Mouse (Mus musculus): Measurements from ENCODE around the gene Cnksr1.

The Cnksr1 gene

DNA sequence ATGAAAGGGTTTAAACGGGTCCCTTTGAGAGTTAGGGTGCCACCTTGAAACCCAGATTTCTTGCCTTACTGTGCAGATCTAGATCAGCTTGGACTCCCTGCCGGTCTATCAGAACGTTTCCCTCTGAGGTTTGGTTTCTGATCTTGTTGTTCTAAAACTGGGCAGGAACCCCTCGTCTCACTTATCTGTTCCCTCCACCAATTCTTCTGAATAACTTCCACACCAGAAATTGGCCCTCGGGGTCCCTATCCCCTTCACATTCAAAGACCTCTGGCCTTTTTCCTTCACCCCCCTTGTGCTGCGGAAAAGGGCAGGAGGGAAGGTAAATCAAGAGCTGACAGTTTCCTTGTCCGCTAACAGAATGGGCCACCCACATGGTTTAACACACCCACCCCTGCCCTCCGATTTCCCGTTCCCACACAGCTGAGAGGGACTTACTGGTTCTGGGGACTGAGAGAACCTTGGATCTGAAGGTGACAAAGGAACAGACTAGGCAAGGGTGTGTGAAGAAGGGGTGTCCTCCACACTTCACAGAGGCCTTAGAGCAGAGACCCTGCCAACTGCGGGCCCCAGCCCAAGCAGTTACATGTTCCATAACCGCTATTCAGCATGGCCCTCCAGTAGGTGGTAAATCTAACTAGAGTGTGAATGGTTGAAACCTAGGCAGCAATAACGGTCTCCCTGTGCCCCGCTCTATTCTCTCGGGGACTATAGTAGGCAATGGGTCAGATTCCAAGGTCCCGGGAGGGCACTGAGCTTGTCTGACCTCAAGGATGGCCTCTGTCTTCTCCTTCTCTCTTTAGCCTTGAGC lies 14.9 kb upstream of the Cnksr1 start:
- DNase-seq = no peak

DNA sequence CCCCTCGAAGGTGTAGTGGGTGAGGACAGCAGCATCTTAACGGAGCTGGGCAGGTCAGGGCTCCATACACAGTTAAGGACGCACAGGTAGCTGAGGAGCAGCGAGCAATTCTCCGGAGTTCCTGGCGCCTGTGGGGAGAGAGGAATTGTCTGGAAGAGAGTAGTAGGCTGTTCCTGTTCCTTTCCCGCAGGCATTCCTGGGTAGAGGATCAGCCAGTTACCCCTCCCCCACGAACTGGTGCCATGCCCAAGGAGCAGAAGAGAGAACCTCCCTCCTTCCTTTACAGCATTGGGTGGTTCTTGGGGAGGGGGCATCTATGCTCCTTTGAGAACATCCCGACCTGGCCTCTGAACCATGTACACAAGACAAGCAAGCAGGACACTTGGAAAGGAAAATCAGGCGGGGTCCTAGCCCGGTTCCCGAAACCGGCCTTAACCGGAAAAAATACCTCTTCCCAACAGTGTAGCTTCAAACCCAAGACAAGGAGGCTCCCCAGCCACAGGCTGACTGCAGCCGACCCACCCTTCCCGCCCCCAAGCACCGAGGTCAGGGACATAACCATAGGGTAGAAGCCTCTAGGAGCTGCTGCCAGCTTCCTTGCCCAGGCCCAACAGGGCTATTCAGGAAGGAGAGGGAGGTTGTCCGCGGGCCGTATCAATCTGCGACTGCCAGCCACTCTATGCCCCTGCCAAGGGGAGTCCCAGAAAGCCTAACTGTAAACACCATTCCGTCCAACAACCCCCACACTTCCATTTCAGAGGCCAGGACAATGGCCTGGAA lies 14.1 kb upstream of the Cnksr1 start:
- no peak for DNase-seq

DNA sequence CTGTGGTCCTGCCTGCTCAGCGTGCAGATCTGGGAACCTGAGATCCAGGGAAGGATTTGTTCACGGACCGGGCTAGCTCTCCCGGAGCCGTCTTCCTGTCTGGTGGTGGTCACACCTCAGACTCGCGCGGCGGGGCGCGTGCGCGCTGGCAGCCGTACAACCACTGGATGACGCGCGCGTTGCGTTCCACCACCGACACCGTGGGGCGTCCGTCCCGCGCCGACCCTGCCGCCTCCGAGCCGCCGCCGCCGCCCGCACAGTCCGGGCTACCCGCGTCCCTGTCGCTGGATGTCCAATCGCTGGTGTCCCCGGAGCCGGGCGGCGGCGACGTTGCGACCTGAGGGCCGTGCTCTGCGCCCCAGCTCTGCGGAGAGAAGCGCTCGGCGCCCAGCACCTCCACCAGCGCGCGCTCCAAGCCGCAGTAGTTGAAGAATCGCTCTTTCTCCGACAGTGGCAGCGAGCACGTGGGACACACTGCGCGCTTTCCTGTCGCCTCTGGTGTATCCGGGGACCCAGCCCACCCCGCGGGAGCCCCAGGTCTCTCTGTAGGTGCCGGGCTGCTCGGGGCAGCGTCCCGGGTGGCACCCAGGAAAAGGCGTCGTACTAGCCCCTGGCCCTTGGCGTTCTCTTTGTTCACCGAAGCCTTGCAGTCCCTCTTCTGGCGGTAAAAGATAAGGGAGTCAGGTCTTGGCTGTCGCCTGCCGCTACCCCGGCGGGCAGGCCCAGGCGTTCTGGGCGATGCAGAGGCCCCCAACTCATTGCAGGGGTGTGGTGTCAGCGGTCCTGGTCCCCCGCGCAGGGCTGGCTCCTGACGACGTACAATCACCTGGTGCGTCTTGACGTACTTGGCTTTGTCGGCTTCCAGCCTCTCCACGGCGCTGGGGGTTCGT lies 13.3 kb upstream of the Cnksr1 start:
- DNase-seq = no peak

DNA sequence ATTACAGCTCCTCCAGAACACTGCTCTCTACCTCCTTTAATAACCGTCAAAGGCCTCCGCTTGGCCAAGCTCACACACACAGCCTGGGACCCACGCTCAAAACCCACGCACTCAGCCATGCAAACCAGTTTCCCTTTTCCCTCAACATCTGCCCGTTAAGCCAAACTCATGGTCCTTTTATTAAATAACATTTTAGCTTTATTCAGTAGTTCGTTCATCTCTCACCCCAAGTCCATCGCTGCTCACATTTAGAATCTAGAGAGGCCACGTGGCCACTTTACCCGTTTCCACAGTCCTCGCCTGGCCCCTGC lies 12.7 kb upstream of the Cnksr1 start:
- DNase-seq = no peak

DNA sequence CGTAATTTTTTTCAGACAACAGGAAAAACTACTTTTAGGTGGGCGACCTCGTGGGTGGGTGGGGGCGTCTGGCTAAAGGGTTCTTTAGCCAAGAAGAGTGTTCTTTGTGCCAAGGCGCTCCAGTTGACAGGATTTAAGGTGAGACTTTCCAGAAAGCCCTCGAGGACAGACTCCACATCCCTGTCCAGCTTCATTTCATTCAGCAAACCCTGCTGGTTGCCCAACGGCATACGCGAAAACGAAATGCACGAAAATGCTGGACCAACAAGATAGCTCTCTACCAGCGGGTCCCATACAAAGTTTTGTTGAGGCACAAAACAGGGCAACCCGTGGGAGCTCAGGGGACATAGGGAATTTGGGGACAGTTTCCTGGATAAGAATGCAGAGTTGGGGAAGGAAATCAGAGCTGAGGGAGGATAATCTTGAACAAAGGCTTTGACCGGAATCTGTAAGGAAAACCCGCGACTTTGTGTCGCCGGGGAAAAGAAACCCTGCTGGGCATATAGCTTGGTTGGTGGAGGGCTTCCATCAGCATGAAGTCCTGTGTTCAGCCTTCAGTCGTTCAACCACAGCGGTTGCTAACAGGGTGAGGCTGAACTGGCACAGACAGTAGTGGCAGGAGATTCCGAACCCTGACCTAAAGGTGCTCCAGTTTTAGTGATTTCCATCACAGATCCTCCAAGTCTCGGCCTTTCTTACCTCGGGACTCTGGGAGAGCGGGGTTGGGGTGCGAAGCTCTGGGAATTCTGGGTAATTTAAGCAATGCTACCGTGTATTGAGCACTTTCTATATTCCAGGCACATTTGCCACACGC lies 12.1 kb upstream of the Cnksr1 start:
- DNase-seq = no peak

DNA sequence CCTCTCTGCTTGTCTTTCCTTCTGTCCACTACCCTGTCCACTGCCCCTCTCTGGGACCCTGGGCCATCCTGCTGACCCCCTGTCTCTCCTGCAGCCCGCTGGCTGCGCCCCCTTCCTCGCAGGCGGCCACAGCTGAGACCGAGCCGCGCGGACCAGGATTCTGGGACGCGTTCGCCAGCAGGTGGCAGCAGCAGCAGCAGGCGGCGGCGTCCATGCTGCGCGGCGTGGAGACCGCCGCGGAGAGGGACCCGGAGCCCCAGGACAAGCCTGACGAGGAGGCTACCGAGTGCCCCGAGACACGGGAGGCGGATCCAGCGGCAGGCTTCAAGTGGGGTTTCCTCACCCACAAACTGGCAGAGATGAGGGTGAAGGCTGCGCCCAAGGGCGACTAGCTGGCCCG lies 11.5 kb upstream of the Cnksr1 start:
- peak; percentile 37 for DNase-seq

DNA sequence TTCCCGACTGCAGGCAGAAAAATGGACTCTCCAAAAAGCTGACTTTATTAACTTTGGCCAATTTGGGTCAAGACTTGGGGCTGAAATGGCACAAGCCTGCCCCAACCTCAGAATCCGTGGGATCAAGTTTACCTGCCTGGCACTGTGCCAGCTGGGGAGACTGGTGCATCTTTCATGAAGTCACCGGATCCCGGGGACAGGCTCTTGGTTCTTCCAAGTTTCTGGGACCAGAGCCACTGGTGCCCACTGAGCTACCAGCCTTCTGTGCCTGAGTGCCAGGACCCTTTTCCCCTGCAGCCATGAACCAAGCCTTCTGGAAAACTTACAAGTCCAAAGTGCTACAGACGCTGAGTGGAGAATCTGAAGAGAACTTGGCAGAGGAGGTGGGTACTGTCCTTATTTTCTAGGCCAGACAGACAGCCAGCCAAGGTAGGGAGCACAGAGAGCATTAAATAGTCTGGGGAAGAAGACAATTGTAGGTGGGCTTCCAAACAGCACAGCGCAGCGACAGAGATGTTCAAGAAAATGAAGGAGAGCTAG lies 8.6 kb upstream of the Cnksr1 start, which contains the start of gene Gm30191:
Gm30191 (plus strand) TSS at position 217 of the 540 bp plus-strand sequence.
- no peak for DNase-seq

DNA sequence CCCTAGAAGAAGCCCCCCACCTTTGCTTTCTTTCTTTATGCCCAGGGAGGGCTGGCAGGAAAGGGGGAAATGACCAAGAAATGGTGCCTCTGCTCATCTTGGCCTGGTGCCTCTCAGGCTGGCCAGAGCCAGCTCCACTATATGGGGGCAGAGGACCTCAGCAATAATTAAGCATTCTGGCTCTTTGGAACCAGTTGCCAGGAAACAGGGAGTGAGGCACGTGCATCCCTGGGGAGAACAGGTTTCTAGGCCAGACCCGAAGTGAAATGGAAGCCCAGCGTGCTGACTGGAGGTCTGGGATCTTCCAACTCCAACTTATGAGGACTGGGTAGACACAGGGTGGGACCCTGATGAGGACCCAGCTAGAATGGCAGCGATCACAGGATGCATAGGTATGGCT lies 8.1 kb upstream of the Cnksr1 start:
- no peak for DNase-seq

DNA sequence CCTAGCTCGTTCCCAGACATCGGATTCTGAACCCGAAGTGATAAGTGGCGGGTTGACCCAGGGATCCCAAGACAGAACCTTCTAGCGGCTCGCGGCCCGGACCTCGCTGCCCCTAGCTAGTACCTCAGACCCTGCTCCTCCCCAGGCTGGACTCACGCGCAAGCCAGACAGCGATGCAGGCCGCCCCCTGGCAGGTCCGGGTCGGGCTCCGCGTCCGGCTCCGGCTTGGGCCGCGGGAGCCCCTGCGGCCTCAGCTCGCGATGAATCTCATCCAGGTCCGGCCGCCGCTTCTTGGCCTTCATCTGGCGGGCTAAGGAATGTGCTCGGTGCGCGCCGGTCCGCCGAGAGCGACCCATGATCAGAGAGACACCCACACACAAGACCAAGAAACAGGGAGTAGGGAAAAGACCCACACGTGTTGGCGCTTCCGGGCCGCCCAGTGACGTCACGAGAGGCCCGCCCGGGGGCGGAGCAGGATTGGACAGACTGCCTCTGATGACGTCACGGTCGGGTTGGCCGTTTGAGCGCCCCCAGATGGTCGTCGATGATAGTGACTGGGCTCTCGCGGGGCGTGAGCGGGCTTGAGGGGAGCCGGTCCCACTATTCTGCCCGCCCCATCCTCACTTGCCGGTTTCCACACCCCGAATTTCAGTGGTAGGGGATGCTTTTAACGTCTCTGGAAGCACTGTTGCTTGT lies 7.1 kb upstream of the Cnksr1 start, which contains the start of gene Zfp593:
Zfp593 (minus strand) TSS at position 445 of the 696 bp plus-strand sequence.
- DNase-seq = peak; percentile 95

DNA sequence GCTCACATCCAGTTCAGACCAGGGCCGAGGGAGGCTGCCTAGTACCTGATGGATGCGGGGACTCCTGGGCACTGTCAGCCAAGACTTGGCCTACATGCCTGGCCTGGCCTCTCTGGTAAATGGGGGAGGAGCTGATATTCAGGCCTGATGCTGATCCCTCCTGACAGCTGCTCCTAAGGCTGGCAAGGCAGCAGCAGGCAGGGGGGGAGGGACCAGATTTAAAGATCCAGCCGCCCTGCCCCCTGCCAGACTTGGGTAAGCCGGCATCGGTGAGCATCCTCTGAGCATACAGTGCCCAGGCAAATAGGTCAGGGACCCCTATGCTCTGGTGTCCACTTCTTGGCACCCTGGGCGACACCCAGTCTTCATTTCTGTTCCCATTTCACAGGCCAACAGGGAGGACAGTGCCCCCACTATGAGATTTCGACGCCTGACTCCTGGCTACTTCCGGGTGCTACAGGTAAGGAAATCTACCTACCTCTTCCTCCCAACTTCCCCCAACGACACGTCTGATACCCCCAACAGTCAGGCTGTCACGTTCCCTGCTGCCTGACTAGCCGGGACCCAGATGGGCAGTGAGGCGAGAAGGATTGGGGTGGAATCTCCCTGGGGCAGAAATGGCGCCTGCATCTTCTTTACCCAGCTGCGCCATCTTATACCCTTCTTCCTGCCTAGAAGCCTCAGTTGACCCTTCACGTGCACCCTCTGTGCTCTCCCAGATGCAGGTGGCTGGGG lies 5.5 kb upstream of the Cnksr1 start, which contains the start of gene E130218I03Rik:
E130218I03Rik (plus strand) TSS at position 147 of the 735 bp plus-strand sequence.
- DNase-seq = no peak

DNA sequence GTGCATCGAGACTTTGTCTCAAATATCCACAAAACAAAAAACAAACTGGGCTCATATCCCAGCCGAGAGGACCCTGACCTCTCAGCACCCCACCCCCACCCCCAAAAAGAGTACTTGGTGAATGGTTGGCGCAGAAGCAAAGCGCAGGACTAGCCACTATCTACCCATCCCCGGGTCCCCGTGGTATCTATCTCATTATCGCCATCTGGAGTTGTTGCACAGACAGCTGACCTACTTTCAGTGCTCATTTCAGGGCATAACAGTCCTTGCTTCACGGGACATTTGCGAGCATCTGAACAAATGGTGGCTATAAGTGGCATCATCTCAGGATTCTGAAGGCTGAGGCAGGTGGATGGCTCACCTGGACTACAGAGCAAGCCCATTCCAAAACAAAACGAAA lies 487 bp upstream of the Cnksr1 start:
- no peak for DNase-seq

DNA sequence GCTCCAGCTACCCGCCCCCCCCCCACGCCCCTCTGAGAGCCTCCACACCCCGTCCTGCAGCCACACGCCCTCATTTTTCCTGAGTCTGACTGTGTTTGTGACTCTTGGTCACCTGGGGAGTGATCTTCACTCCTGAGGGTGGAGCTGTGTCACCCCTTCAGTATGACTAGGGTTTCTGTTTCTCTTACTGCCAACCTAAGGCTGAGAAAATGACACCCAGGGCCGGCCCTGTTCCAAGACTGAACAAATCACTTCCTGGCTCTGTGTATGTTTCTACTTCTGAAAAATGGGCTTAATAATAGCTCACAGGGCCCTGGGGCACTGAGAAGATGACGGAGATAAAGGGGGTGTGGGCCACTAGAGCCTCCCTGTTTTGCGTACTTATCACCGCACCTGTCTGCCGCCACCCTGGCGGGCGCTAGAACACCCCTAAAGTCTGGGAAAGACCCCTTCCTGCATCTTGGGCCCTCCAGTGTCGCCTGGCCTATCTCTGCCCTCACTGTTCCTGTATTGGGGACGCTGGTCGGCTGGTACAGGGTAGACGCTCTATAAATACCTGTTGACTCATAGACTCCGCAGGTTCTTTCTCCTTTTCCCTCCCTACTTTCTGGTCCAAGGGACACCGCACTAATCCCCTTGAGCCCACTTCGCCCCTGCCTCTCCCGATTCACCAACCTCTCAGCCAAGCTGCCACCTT lies 469 bp downstream of the Cnksr1 start:
- DNase-seq = no peak

DNA sequence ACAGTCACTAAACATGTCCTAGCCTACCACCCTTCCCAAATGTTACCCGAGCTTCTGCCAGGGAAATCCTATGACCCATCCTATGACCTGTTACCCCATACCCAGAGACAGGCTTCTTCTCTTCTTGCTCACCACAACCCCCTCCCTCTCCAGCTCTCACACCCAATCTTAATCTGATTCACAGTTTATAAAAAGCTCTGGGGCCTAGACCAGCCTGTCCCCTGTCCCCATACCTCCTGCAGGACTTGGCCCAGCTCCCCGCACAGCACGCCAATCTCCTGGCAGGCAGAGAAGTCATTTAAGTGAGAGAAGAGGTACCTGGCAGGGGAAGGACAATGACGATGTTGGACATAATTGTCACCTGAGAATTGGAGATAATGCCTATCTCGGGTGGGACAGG lies 3.3 kb downstream of the Cnksr1 start:
- DNase-seq = no peak

DNA sequence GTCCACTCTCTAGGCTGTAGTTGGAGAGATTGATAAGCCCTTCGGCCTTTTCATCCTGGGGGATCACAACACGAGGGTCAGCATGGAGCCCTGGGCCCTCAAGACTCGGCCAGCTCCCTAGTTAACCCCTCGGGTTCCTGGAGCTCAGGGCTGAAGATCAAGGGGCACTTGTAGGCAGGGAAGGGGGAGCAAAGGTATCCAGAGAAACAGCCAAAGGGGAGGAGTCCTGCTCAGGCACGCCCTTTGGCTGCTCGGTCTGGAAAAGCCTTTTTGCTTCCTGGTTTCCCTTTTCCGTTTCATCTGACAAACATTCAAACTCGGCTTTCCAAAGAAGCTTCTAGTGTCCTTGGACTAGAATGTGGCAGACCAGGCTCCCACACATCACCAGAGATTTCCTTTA lies 7.8 kb downstream of the Cnksr1 start:
- no peak for DNase-seq

DNA sequence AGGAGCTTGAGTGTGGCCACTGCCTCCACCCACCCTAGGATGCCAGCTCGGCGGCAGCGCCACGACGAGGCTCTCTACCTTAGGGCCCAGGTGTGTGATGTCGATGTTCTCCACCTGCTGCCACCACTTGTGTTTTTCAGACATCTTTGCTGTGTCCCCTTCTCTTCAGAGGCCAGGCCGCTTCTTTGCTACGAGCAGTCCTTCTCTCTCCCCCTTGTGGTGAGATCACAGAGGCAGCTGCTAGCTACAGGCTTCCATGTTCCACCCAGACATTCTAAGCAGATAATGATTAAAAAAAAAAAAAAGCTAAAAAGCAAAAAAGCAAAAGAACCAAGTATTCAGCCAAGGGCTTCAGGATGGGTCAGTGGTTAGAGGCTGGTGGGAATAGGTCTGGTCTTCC lies 11.0 kb downstream of the Cnksr1 start, which contains the start of gene Catsper4:
Catsper4 (minus strand) TSS at position 190 of the 400 bp plus-strand sequence.
- DNase-seq = no peak

DNA sequence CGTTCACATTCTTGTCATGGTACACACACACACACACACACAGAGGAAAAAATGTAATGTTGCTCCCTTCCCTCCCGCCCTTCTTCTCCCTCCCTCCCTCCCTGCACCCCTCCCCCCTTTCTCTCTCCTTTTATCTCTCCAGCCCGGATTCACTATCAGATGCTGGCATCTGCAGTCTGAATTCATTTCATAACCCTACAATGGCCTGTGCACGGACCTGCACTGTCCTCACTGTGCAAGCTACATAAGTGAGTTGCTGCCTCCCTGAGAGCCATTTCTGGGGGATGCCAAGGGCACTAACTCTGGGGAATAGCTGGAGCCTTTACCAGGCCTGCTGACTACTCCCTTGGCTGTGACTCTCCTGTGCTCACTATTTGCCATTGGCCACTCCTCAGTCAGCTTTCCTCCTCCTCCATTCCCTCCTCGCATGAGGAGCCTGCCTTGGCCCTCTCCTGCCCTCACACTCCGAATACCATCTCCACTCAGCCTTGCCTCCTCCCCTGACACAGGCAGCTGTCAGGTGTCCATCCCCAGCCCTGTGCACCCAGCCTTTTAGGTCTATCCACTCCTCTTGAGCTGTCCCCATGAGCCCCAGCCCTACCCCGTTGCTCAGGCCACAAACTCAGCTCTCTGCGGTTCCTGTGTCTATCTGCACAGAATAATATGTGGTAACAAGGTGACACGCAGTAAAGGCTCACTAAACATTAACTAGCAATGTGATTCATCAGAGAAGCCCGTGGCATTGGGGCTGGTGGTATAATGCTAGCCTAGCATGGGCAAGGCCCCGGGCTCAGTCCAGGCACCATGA lies 15.2 kb downstream of the Cnksr1 start:
- DNase-seq = no peak

DNA sequence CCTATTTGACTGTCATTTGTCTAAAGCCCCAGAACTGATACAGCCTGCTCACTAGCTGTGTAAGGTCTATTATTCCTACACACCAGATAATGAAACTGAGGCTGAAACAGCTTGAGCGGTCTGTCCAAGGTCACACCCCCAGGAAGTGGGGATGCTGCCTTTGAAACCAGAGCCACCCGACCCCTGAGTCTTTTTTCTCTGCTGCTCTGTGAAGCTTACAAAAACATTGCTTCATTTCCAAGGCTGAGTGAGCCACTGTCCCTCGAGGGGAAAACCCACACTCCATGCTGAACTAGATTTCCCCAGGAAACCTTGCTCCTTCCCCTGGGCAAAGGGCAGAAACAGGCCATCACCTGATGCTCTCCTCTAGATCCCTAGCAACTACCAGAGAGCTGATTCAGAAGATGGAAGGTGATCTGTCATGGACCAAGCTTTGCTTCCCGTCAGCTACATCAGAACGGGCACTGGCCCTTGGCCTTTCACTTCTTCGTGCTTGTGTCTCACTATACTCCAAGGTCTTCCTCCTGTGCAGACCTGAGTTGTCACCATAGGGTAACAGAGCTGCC lies 31.6 kb downstream of the Cnksr1 start:
- DNase-seq = no peak

DNA sequence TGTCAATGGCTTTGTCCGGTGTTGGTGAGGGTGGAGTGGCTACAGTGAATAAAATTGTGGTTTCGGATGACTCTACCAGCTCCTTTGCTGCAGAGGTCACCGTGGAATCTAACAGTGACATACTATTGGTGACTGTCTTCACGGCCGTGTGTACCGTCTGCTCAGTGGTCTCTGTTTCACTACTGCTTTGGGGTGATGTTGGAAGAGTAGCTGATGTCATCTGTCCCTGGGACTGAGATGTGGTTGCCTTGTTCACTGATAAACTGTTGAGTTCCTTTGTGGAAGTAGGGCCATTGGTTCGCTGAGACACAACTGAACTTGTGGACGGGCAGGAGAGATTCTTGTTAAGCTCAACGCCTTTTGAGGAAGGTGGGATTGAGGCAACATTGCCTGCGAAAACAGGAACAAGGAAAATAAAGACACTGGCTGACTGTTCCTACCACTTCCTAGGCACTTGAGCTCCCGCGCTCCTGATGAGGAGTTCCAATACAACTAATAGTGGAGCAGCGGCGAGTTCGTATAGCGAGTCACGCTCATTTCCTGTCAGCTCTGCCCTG lies 34.8 kb downstream of the Cnksr1 start:
- DNase-seq = no peak

Measured in layer of hippocampus, adult 9-11 months (tissue).